Mouse (Mus musculus) heart, embryonic 10.5 days (tissue): ENCODE data around the gene Vkorc1. TPM values are rescaled to one million over a fixed set of nuclear protein-coding genes. Genes with fewer than 3 reads are reported as not detected.

ENCODE experiments used
- DNase-seq: peaks from one replicate; pipeline ENCODE4 v3.0.0-alpha.2; 2017; ENCODE audit warnings: low spot score
- H3K27ac ChIP-seq: fragments of 300-500 bp; sonication (generic); 2 replicates; pipeline ENCODE4 v1.5.1; 2016; ENCODE audit warnings: mild to moderate bottlenecking
- H3K27me3 ChIP-seq: fragments of 300-500 bp; sonication (generic); 2 replicates; pipeline ENCODE4 v1.6.1; 2016; ENCODE audit warnings: mild to moderate bottlenecking; ENCODE audit not compliant: poor library complexity, insufficient read depth, severe bottlenecking
- H3K36me3 ChIP-seq: fragments of 300-500 bp; sonication (generic); 2 replicates; pipeline ENCODE4 v1.6.1; 2016; ENCODE audit warnings: mild to moderate bottlenecking, moderate library complexity
- H3K4me1 ChIP-seq: fragments of 300-500 bp; sonication (generic); 2 replicates; pipeline ENCODE4 v1.6.1; 2016; ENCODE audit warnings: mild to moderate bottlenecking
- H3K4me3 ChIP-seq: fragments of 300-500 bp; sonication (generic); 2 replicates; pipeline ENCODE4 v1.5.1; 2016; ENCODE audit warnings: mild to moderate bottlenecking, moderate library complexity
- H3K9me3 ChIP-seq: fragments of 300-500 bp; sonication (generic); 2 replicates; pipeline ENCODE4 v1.6.1; 2016; ENCODE audit warnings: mild to moderate bottlenecking, moderate library complexity
- WGBS: fragments of 180-500 bp; shearing (Covaris S2); methylation state at CpG from one replicate; pipeline ENCODE4 v1.1.7; 2016; 5-methylcytosine and 5-hydroxymethylcytosine counted together
- polyA plus RNA-seq: library from polyadenylated mRNA; unstranded; fragments of >200 nt; fragmentation: Nextera tagmentation; extraction: Ambion mirVana; gene quantifications from 2 replicates; pipeline ENCODE4 v1.2.1, GENCODE M21; 2016

The Vkorc1 gene
- polyA plus RNA-seq, 1 experiment from 2014 or later, result 81.7 TPM

DNA sequence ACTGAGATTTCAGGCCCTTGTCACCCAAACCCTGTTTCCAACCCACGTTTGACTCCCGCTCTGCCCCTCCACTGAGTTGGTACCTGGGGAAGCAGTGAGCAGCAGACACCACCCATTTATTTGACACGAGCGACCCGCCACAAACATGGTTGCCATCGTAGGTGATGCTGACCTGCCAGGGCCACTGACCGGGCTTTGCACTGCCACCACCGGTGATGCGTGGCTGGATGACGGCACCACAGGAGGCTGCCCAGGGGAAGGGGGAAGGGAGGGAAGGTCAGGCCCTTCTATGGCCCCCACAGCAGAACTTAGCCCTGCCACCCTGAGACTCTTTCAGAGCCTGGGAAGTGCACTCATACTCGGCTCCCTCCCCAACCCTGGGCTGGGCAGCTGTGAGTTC, 32.3 kb upstream of the Vkorc1 start:
- Histone ChIP-seq H3K27me3 (peaks cover 31% of the 10 kb centered on the region), H3K4me3 (no peak overlapping the region), H3K9me3 (no peaks in the 10 kb centered on the region), H3K36me3 (peaks cover 38% of the 10 kb centered on the region), H3K27ac (no peak overlapping the region), H3K4me1 (peaks cover 37% of the 10 kb centered on the region)
- 83% methylated on average over 11 of the region's 11 CpGs for WGBS
- no peak for DNase-seq

DNA sequence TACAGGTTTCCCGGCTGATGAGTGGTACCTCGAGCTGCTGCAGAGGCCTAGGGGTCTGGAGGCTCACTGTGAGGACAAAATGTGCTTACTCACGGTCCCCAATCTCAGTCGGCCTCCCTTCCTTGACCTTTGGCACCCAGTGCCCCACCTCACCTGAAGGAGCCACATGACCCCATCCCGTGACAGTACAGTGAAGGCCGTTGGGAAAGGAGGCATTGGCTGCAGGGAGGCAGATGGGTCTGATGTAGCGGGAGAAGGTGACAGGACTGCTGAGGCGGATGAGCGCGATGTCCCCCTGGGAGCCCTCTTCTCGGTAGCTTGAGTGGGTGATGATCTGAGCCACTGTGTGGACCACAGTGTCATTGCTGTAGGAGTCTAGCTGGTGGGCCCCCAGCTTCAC, 31.4 kb upstream of the Vkorc1 start:
- no peak overlapping the region for H3K4me3 ChIP-seq
- WGBS, result 81% methylated on average over 11 of the region's 11 CpGs
- H3K27me3 ChIP-seq, result peaks cover 31% of the 10 kb centered on the region
- H3K9me3 ChIP-seq, result no peaks in the 10 kb centered on the region
- no peak for DNase-seq
- H3K27ac ChIP-seq, result no peak overlapping the region
- H3K4me1 ChIP-seq, result peaks cover 30% of the 10 kb centered on the region
- H3K36me3 ChIP-seq, result peaks cover 46% of the 10 kb centered on the region

DNA sequence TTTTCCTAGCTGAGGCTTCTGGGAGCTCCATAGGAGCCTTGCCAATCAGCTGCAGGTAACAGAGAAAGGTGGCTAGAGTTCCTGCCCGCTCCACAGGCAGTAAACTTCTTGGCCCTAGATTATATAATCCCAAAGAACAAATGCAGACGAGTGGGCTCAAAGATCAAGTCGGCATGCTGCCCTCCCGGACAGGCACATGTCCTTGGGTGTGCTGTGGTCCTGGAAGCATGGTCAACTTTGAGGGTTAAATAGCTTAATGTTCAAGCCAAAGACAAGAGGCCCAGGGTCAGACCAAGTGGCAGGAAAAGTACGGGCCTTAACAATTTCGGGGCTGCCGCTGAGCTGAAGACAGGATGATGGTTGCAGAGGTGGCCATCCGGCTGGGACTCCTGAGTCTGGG, 30.6 kb upstream of the Vkorc1 start:
- no peak overlapping the region for H3K27ac ChIP-seq

DNA sequence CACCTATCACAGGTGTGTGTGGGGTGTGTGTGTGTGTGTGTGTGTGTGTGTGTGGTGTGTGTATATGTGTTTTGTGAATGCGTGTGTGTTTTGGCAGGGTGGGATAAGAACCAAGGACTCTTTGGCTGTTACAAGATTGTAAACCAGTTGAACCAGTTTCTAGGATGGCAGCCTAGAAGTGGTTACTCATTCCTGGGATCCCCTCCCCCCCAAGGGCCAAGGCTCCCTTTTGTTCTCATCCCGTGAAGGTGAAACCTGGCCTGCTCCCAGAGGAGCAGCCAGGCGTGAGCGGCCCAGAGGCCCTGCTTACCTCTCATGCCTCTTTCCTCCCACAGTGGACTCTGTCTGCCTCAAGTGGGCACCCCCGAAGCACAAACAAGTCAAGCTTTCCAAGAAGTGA, 29.8 kb upstream of the Vkorc1 start:
- Histone ChIP-seq H3K4me1 (peaks cover 22% of the 10 kb centered on the region), H3K27ac (no peak overlapping the region), H3K36me3 (peaks cover 56% of the 10 kb centered on the region), H3K27me3 (peaks cover 25% of the 10 kb centered on the region), H3K9me3 (no peaks in the 10 kb centered on the region), H3K4me3 (no peak overlapping the region)
- 73% methylated on average over 5 of the region's 5 CpGs for WGBS
- no peak for DNase-seq

More for the DNA sequence above, 30.6 kb upstream of the Vkorc1 start:
- H3K4me3 ChIP-seq, result no peak overlapping the region
- WGBS, result 91% methylated on average over 8 of the region's 8 CpGs
- peaks cover 31% of the 10 kb centered on the region for H3K27me3 ChIP-seq
- H3K4me1 ChIP-seq, result peaks cover 23% of the 10 kb centered on the region
- DNase-seq, result no peak
- H3K9me3 ChIP-seq, result no peaks in the 10 kb centered on the region
- H3K36me3 ChIP-seq, result peaks cover 49% of the 10 kb centered on the region

DNA sequence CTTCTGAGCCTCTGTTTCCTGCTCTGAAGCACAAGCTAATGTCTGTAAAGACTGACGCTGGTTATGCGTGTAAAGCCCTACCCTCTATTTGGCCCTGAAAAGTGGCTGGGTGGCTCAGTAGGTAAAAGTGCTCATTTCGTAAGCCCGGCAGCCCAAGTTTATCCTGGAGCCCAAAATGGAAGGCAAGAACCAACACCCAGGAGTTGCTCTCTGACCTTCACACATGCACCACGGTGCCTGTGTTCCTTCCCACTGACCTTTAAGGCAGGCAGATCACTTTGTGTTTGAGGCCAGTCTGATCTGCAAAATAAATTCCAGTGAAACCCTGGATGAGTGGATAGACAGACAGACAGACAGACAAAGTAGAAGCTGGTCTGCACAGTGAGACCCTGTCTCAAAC, 28.3 kb upstream of the Vkorc1 start:
- Histone ChIP-seq H3K4me1 (peaks cover 7% of the 10 kb centered on the region; the same call in 1 of the 2 replicates), H3K27me3 (peaks cover 10% of the 10 kb centered on the region), H3K4me3 (no peak overlapping the region), H3K9me3 (no peaks in the 10 kb centered on the region), H3K36me3 (peaks cover 61% of the 10 kb centered on the region), H3K27ac (no peak overlapping the region)
- DNase-seq, result no peak
- WGBS, result 88% methylated on average over 5 of the region's 5 CpGs

DNA sequence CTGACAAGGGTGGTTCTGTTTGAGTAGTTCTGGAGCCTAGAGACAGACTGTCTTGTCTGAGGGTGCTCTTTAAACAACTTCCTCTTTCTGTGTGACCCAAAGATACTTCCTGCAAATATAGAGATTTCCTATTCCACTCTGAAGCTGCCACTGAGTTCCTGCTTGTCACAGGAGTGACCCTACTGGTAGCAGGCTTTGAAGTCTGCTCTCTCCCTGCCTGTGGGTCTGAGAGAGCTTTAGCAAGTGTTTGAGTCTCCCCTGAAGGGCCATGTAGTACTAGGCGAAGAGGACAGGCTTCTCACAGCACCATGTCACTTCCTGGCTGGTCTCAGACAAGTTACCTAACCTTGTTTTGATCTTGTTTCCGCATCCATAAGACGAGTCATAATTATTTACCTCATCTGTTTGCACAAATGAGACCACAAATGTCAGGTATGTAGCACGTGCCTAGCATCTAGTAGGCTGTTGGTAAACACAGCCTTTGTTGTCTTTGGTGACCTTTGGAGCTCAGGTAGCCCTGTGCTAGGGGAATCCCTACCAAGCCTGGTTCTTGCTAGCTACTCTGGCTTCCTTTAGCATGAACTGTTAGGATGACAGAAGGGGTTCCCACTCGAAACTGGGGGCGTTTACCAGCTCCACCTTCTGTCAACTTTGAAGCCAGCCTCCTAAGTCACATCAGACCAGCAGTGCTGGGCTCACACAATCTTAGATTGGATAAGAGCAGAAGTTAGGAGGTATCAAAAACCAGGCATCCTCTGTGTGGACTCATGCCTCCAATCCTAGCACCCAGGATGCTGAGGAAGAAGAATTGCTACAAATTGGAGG, 27.2 kb upstream of the Vkorc1 start:
- Histone ChIP-seq H3K27me3 (peaks cover under 1% of the 10 kb centered on the region; the same call in 1 of the 2 replicates), H3K27ac (no peak overlapping the region), H3K4me3 (no peak overlapping the region), H3K9me3 (no peaks in the 10 kb centered on the region), H3K36me3 (peaks cover 65% of the 10 kb centered on the region), H3K4me1 (0 out of 2 replicates have a peak, but pooled peaks cover 5% of the 10 kb centered on the region)
- DNase-seq, result no peak
- 79% methylated on average over 6 of the region's 6 CpGs for WGBS

DNA sequence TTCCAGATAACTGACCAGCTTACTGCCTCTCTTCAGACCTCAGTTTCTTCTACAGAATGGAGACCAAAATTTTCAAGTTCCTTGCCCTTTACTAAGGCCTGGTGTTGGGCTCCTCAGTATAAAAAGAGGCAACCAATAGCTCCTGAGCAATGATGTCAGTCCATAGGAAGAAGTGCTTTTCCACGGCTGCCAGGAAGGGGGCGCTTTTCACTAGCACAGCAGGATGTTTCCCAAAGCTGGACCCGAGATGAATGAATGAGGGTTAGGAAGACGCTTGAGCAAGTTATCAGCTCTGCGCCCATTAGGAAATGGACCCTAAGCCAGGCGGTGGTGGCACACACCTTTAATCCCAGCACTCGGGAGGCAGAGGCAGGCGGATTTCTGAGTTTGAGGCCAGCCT, 26.1 kb upstream of the Vkorc1 start:
- H3K27ac ChIP-seq, result no peak overlapping the region
- WGBS, result 63% methylated on average over 8 of the region's 8 CpGs
- 0 out of 2 replicates have a peak, but pooled peaks cover 5% of the 10 kb centered on the region for H3K4me1 ChIP-seq
- DNase-seq, result no peak
- peaks cover 68% of the 10 kb centered on the region for H3K36me3 ChIP-seq
- H3K9me3 ChIP-seq, result no peaks in the 10 kb centered on the region
- no peak overlapping the region for H3K4me3 ChIP-seq
- H3K27me3 ChIP-seq, result no peaks in the 10 kb centered on the region

DNA sequence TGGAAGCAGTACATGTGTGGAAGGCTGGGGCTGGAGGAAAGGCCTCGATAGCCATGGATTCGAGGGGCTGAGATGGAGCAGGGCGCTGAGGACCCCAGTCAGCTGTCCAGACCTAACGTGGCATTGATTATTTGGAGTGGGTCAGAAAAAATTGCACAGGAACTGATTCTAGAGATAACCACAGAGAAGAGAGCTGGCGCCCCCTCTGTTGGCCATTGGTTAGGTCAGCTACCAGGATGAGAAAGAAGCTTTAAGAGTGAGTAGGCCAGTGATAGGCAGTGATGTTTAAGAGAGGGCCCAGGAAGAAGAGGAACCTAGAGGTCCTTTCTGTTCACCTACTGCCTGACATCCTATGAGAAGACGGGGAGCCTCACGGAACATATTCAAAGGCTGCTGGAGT, 23.9 kb upstream of the Vkorc1 start:
- Histone ChIP-seq H3K27ac (no peak overlapping the region), H3K9me3 (no peaks in the 10 kb centered on the region), H3K36me3 (peaks cover 66% of the 10 kb centered on the region), H3K4me1 (0 out of 2 replicates have a peak, but pooled peaks cover 5% of the 10 kb centered on the region), H3K27me3 (no peaks in the 10 kb centered on the region), H3K4me3 (no peak overlapping the region)
- 71% methylated on average over 7 of the region's 7 CpGs for WGBS
- no peak for DNase-seq

DNA sequence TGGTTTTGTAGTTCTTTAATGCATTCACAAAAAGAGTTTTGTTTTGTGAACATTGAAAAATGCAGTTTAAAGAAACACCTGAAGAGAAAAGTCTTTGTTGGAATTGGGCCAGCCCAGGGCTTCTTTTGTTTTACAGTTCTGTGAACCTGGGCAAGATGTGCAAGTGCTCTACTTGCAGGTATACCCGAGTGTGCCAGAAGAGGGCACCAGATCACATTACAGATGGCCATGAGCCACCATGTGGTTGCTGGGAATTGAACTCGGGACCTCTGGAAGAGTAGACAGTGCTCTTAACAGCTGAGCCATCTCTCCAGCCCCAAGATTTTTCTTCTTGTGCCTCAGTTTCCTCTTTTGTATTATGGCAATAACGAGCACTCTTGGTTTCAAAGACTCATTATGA, 22.8 kb upstream of the Vkorc1 start:
- H3K27ac ChIP-seq, result no peak overlapping the region
- H3K36me3 ChIP-seq, result peaks cover 61% of the 10 kb centered on the region
- peaks cover 2% of the 10 kb centered on the region for H3K4me1 ChIP-seq
- H3K4me3 ChIP-seq, result no peak overlapping the region
- 50% methylated on average over 3 of the region's 3 CpGs for WGBS
- DNase-seq, result no peak
- H3K9me3 ChIP-seq, result no peaks in the 10 kb centered on the region
- no peaks in the 10 kb centered on the region for H3K27me3 ChIP-seq

DNA sequence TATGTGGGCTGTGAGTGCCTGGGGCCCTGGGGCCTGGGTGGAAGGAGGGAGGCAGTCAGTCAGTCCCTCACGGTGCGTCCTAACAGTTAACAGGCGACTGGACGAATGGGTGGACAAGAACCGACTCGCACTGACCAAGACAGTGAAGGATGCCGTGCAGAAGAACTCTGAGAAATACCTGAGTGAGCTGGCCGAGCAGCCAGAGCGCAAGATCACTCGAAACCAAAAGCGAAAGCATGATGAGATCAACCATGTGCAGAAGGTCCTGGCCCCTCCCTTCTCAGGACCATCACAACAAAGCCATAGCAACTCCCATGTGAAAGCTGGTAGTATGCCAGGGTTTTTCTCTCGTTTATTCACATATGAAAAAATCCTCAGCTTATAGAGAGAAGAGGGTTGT, 19.9 kb upstream of the Vkorc1 start:
- no peak for DNase-seq
- 91% methylated on average over 12 of the region's 12 CpGs for WGBS
- peaks cover 11% of the 10 kb centered on the region for H3K4me1 ChIP-seq
- H3K27ac ChIP-seq, result no peak overlapping the region
- H3K27me3 ChIP-seq, result no peaks in the 10 kb centered on the region
- no peaks in the 10 kb centered on the region for H3K9me3 ChIP-seq
- peaks cover 42% of the 10 kb centered on the region for H3K36me3 ChIP-seq
- no peak overlapping the region for H3K4me3 ChIP-seq

DNA sequence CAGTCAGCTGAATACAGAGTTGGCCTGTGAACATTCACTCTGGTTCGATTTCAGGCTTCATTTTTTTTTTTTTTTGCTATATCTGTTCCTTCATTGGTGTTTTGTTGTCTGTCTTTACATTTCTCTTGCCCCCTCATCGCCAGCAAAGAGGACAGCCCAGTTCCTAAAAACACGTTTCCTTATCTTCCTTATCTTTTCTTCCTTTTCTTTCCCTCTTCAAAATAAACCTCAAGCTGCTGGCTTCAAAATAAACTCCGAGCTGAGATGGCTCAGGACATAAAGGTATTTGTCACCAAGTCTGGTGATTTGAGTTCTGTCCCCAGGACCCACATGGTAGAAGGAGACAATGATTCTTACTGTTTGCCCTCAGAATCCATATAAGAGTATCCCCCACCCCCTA, 17.5 kb upstream of the Vkorc1 start:
- WGBS, result 16% methylated on average over 4 of the region's 4 CpGs
- Histone ChIP-seq H3K9me3 (no peaks in the 10 kb centered on the region), H3K4me1 (peaks cover 11% of the 10 kb centered on the region), H3K27ac (peak overlapping the region; percentile 91), H3K27me3 (no peaks in the 10 kb centered on the region), H3K4me3 (peak overlapping the region; percentile 90), H3K36me3 (peaks cover 53% of the 10 kb centered on the region)
- no peak for DNase-seq

DNA sequence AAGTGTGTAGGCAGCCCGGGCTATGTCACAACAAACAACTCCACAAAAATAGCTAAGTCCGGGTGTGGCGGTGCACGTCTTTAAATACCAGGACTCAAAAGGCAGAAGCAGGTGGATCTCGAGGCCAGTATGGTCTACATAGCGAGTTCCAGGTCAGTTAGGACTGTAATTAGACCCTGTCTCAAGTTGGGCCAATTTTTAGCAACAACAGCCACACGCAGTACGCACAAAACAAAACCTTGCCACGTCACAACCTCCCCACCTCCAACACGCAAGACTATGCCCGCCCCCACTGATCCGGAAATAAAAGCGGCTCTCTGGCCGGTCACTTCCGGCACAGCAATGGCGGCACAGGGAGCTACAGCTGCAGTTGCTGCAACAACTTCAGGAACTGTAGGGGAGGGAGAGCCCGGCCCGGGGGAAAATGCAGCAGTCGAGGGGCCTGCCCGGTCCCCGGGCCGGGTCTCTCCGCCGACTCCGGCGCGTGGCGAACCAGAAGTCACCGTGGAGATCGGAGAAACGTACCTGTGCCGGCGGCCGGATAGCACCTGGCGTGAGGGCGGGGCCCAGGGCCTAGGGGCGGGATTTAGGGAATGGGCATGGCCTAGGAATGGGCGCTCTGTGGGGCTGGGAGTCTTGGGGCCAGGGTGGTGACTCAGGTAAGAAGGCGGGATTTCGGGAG, 16.9 kb upstream of the Vkorc1 start, which contains the start of gene Kat8:
Kat8 (plus strand) TSS at position 327 of the 682 bp plus-strand sequence.
- Histone ChIP-seq H3K9me3 (no peaks in the 10 kb centered on the region), H3K4me3 (peak within 1 kb of the TSS; percentile 90), H3K27ac (peak within 1 kb of the TSS; percentile 91), H3K27me3 (no peaks in the 10 kb centered on the region), H3K4me1 (peaks cover 11% of the 10 kb centered on the region), H3K36me3 (peaks cover 55% of the 10 kb centered on the region)
- 1% methylated on average over 40 of the region's 40 CpGs for WGBS
- DNase-seq, result peak; percentile 97

DNA sequence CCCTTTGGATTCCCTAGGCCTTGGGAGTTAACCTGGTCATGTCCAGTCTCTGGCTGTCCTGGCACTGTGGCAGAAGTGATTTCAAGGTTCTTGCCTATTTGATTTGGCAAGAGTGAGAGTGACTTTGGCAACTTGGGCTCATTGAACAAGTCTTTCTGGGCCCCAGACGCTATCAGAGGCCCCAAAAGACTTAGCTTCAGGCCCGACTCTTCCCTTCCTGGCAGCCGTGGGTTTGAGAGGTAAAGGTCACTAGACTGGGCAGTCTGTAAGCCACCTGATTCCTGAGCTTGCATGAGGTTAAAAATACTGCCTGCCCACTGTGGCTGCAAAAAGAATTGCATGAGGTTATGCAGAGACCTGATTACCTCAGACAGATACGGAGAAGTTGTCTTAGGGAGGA, 13.2 kb upstream of the Vkorc1 start:
- 83% methylated on average over 4 of the region's 4 CpGs for WGBS
- Histone ChIP-seq H3K36me3 (peaks cover 50% of the 10 kb centered on the region), H3K9me3 (no peaks in the 10 kb centered on the region), H3K4me3 (no peak overlapping the region), H3K27me3 (no peaks in the 10 kb centered on the region), H3K4me1 (peaks cover 22% of the 10 kb centered on the region), H3K27ac (no peak overlapping the region)
- no peak for DNase-seq
